Mouse (Mus musculus): Measurements from ENCODE around the gene Fkbpl. TPM values are rescaled to one million over a fixed set of nuclear protein-coding genes. Genes with fewer than 3 reads are reported as not detected.

Gene Fkbpl
- polyA plus RNA-seq, 2 experiments from 2014 or later: 3.5 to 5.4 TPM

Other genes with a start within 250 kb of the Fkbpl start
- gene BC051142, start 245.9 kb upstream of the Fkbpl start, polyA plus RNA-seq (2017; shearing (Covaris generic)): 1 to 10 TPM in 1 of 2 experiments, not detected in 1; 2.3 TPM
- gene Btnl4, start 167.4 kb upstream of the Fkbpl start, polyA plus RNA-seq (2017; shearing (Covaris generic)): not detected
- gene Btnl6, start 127.4 kb upstream of the Fkbpl start, polyA plus RNA-seq (2017; shearing (Covaris generic)): not detected
- under 1 TPM; 0.52 to 0.58 TPM for gene Notch4, start 80.5 kb upstream of the Fkbpl start, polyA plus RNA-seq (2017; shearing (Covaris generic))
- 100 to 1,000 TPM; 213 to 307 TPM for gene Gpsm3, start 55.0 kb upstream of the Fkbpl start, polyA plus RNA-seq (2017; shearing (Covaris generic))
- gene Pbx2, start 53.5 kb upstream of the Fkbpl start, polyA plus RNA-seq (2017; shearing (Covaris generic)): 10 to 100 TPM in 1 of 2 experiments, 1 to 10 TPM in 1; 8.5 to 10.2 TPM
- gene Ager, start 46.9 kb upstream of the Fkbpl start, polyA plus RNA-seq (2017; shearing (Covaris generic)): 1 to 10 TPM; 2.5 to 5.4 TPM
- gene Rnf5, start 41.1 kb upstream of the Fkbpl start, polyA plus RNA-seq (2017; shearing (Covaris generic)): 10 to 100 TPM; 49.0 to 56.9 TPM
- 10 to 100 TPM; 16.9 to 18.4 TPM for gene Agpat1, start 40.5 kb upstream of the Fkbpl start, polyA plus RNA-seq (2017; shearing (Covaris generic))
- 1 to 10 TPM; 1.3 to 1.9 TPM for gene Egfl8, start 28.8 kb upstream of the Fkbpl start, polyA plus RNA-seq (2017; shearing (Covaris generic))
- gene Ppt2, start 16.3 kb upstream of the Fkbpl start, polyA plus RNA-seq (2017; shearing (Covaris generic)): 10 to 100 TPM; 13.3 to 16.8 TPM
- gene Prrt1, start 15.2 kb upstream of the Fkbpl start, polyA plus RNA-seq (2017; shearing (Covaris generic)): 1 to 10 TPM in 1 of 2 experiments, under 1 TPM in 1; 0.34 to 1.4 TPM
- 10 to 100 TPM; 15.6 to 26.7 TPM for gene Atf6b, start 2.4 kb downstream of the Fkbpl start, polyA plus RNA-seq (2017; shearing (Covaris generic))
- gene Tnxb, start 25.8 kb downstream of the Fkbpl start, polyA plus RNA-seq (2017; shearing (Covaris generic)): not detected
- gene C4b, start 99.1 kb downstream of the Fkbpl start, polyA plus RNA-seq (2017; shearing (Covaris generic)): not detected
- gene Cyp21a1, start 159.8 kb downstream of the Fkbpl start, polyA plus RNA-seq (2017; shearing (Covaris generic)): not detected
- gene Stk19, start 192.2 kb downstream of the Fkbpl start, polyA plus RNA-seq (2017; shearing (Covaris generic)): 10 to 100 TPM; 37.3 to 51.6 TPM
- 10 to 100 TPM; 19.8 to 28.0 TPM for gene Dxo, start 192.3 kb downstream of the Fkbpl start, polyA plus RNA-seq (2017; shearing (Covaris generic))
- gene Skiv2l, start 205.4 kb downstream of the Fkbpl start, polyA plus RNA-seq (2017; shearing (Covaris generic)): 10 to 100 TPM; 26.0 to 38.5 TPM
- 10 to 100 TPM; 45.4 to 53.4 TPM for gene Nelfe, start 205.6 kb downstream of the Fkbpl start, polyA plus RNA-seq (2017; shearing (Covaris generic))
- gene Cfb, start 217.8 kb downstream of the Fkbpl start, polyA plus RNA-seq (2017; shearing (Covaris generic)): under 1 TPM; 0.79 to 0.83 TPM
- gene Zbtb12, start 234.7 kb downstream of the Fkbpl start, polyA plus RNA-seq (2017; shearing (Covaris generic)): not detected
- gene Gm20547, start 237.3 kb downstream of the Fkbpl start, polyA plus RNA-seq (2017; shearing (Covaris generic)): not detected